Mouse (Mus musculus): ENCODE results near the gene Dnpep. TPM values are rescaled to one million over a fixed set of nuclear protein-coding genes. Genes with fewer than 3 reads are reported as not detected.

Gene Dnpep
- total and polyA plus RNA-seq, 3 experiments = 35.0 to 73.8 (median 50.4) TPM

- peaks cover 3% of the 10 kb centered on the region for H3K9me3 ChIP-seq (replicated peaks; ENCODE audit: low read length)
- no peak for DNase-seq (ENCODE audit: extremely low read depth)
- TF ChIP-seq MXI1 (IDR thresholded peaks at IDR 0.05; ENCODE audit: low read depth, low read length) (no peak), RCOR1 (conservative IDR thresholded peaks at IDR 0.05; ENCODE audit: low read depth, low read length) (no peak)
- in situ Hi-C loops (cut with MboI; ENCODE audit: low pct_ligation_motif_present, low pct_unique_long_range_greater_than_20kb, low sequenced_read_pairs) = no loop called here
- H3K36me3 ChIP-seq (replicated peaks in 1 of 2; ENCODE audit: control insufficient read depth in 1 of 2, insufficient read depth in 1 of 2, low read length in 1 of 2) = peaks cover 0 to 7% of the 10 kb centered on the region in 2 experiments
- dilution Hi-C loops (cut with MboI; ENCODE audit: extremely low pct_ligation_motif_present, extremely low pct_unique_long_range_greater_than_20kb, low sequenced_read_pairs) = no loop called here
- no peak overlapping the region for H3K27ac ChIP-seq (ENCODE audit: insufficient read depth, low read depth)
- no peak overlapping the region for H3K4me2 ChIP-seq (ENCODE audit: insufficient read depth, low read depth, poor library complexity, severe bottlenecking)
- no peak overlapping the region for H3K4me3 ChIP-seq (replicated peaks in 1 of 3; ENCODE audit: low read depth in 2 of 3, low read length in 2 of 3, poor library complexity in 1 of 3)
- H3K9ac ChIP-seq (ENCODE audit: insufficient read depth, low read depth) = no peak overlapping the region
- no peaks in the 10 kb centered on the region for H3K27me3 ChIP-seq (replicated peaks)
- H3K79me2 ChIP-seq (replicated peaks; ENCODE audit: control insufficient read depth, extremely low read depth, insufficient read depth, poor library complexity, severe bottlenecking) = no peaks in the 10 kb centered on the region
- H3K4me1 ChIP-seq (ENCODE audit: control insufficient read depth in 1 of 2, insufficient read depth in 2 of 2) = peaks cover 4 to 26% of the 10 kb centered on the region in 2 experiments; a peak in 3 of 4 replicates
These were observed 41.6 kb upstream of the Dnpep start for GRCm38 (mm10) chr1:75359346-75359745.

GRCm38 (mm10) chr1:75358009-75358408, 40.2 kb upstream of the Dnpep start:
- H3K27ac ChIP-seq (ENCODE audit: insufficient read depth, low read depth) = no peak overlapping the region
- H3K9me3 ChIP-seq (replicated peaks; ENCODE audit: low read length) = peaks cover 3% of the 10 kb centered on the region
- no peak overlapping the region for H3K4me3 ChIP-seq (replicated peaks in 1 of 3; ENCODE audit: low read depth in 2 of 3, low read length in 2 of 3, poor library complexity in 1 of 3)
- H3K9ac ChIP-seq (ENCODE audit: insufficient read depth, low read depth) = no peak overlapping the region
- no peaks in the 10 kb centered on the region for H3K36me3 ChIP-seq (replicated peaks in 1 of 2; ENCODE audit: control insufficient read depth in 1 of 2, insufficient read depth in 1 of 2, low read length in 1 of 2)
- in situ Hi-C loops (cut with MboI; ENCODE audit: low pct_ligation_motif_present, low pct_unique_long_range_greater_than_20kb, low sequenced_read_pairs) (no loop called here), dilution Hi-C loops (cut with MboI; ENCODE audit: extremely low pct_ligation_motif_present, extremely low pct_unique_long_range_greater_than_20kb, low sequenced_read_pairs) (no loop called here)
- no peak for DNase-seq (ENCODE audit: extremely low read depth)
- H3K4me1 ChIP-seq (ENCODE audit: control insufficient read depth in 1 of 2, insufficient read depth in 2 of 2) = peaks cover 4 to 26% of the 10 kb centered on the region in 2 experiments; a peak in 3 of 4 replicates
- TF ChIP-seq BHLHE40 (IDR thresholded peaks at IDR 0.05; ENCODE audit: low read depth, low read length) = no peak
- no peak for TF ChIP-seq GABPA (IDR thresholded peaks at IDR 0.05; ENCODE audit: insufficient replicate concordance, low read depth, low read length)
- TF ChIP-seq ELF1 (IDR thresholded peaks at IDR 0.05; ENCODE audit: low read depth, low read length) = no peak
- no peak for TF ChIP-seq TBP (conservative IDR thresholded peaks at IDR 0.05; ENCODE audit: low read depth, low read length)
- TF ChIP-seq MAZ (IDR thresholded peaks at IDR 0.05; ENCODE audit: low read depth, low read length) = no peak
- TF ChIP-seq CHD2 (IDR thresholded peaks at IDR 0.05; ENCODE audit: low read length) = no peak
- no peak for TF ChIP-seq PAX5 (IDR thresholded peaks at IDR 0.05; ENCODE audit: low read length)
- no peak for TF ChIP-seq USF1 (IDR thresholded peaks at IDR 0.05; ENCODE audit: low read depth, low read length)
- no peak for TF ChIP-seq MXI1 (IDR thresholded peaks at IDR 0.05; ENCODE audit: low read depth, low read length)
- no peak for TF ChIP-seq ZMIZ1 (IDR thresholded peaks at IDR 0.05; ENCODE audit: low read depth, low read length)
- TF ChIP-seq MEF2A (IDR thresholded peaks at IDR 0.05; ENCODE audit: borderline replicate concordance, low read depth, low read length) = no peak
- no peak for TF ChIP-seq CHD1 (IDR thresholded peaks at IDR 0.05; ENCODE audit: low read depth, low read length)
- TF ChIP-seq CTCF (conservative IDR thresholded peaks at IDR 0.05 in 1 of 2, IDR thresholded peaks at IDR 0.05 in 1 of 2; ENCODE audit: low read depth in 2 of 2, low read length in 2 of 2) = no peak
- no peak for TF ChIP-seq RCOR1 (conservative IDR thresholded peaks at IDR 0.05; ENCODE audit: low read depth, low read length)
- no peak for TF ChIP-seq MYC (IDR thresholded peaks at IDR 0.05; ENCODE audit: low read depth, low read length)
- no peaks in the 10 kb centered on the region for H3K27me3 ChIP-seq (replicated peaks)
- H3K4me2 ChIP-seq (ENCODE audit: insufficient read depth, low read depth, poor library complexity, severe bottlenecking) = no peak overlapping the region
- H3K79me2 ChIP-seq (replicated peaks; ENCODE audit: control insufficient read depth, extremely low read depth, insufficient read depth, poor library complexity, severe bottlenecking) = no peaks in the 10 kb centered on the region
